Mouse (Mus musculus) CH12.LX (cell line): ENCODE data around the gene Zfp296. TPM values are rescaled to one million over a fixed set of nuclear protein-coding genes. Genes with fewer than 3 reads are reported as not detected.

Source experiments
- DNase-seq: peaks from one replicate; pipeline ENCODE4 v3.0.0-alpha.2; 2013; ENCODE audit errors: extremely low read depth
- H3K27ac ChIP-seq: 2 replicates; pipeline ENCODE4 v1.5.1; 2012; ENCODE audit warnings: low read depth, mild to moderate bottlenecking, control low read depth, moderate library complexity; ENCODE audit not compliant: insufficient read depth
- H3K27me3 ChIP-seq: replicated peaks from 2 replicates; pipeline ENCODE3; 2012; ENCODE audit warnings: inconsistent platforms
- H3K36me3 ChIP-seq, 2 experiments: replicated peaks in 1 of 2; 2 replicates each; pipeline versions ENCODE3 to v1.6.1; 2012; ENCODE audit warnings: inconsistent platforms in 1 of 2, low read length in 1 of 2, mild to moderate bottlenecking in 1 of 2, mixed read lengths in 1 of 2, moderate library complexity in 1 of 2; ENCODE audit not compliant: control insufficient read depth in 1 of 2, insufficient read depth in 1 of 2
- H3K4me1 ChIP-seq, 2 experiments: 2 replicates each; pipeline ENCODE4 v1.6.1; 2012; ENCODE audit warnings: inconsistent platforms in 1 of 2, moderate library complexity in 1 of 2; ENCODE audit not compliant: insufficient read depth in 2 of 2, control insufficient read depth in 1 of 2
- H3K4me2 ChIP-seq: 2 replicates; pipeline ENCODE4 v1.6.1; 2012; ENCODE audit warnings: low read depth, mild to moderate bottlenecking, control low read depth; ENCODE audit not compliant: poor library complexity, insufficient read depth, severe bottlenecking
- H3K4me3 ChIP-seq, 3 experiments: fragments of 150-350 bp in 1 of 3; sonication (generic) in 1 of 3; replicated peaks in 1 of 3; 2 replicates each; pipeline versions ENCODE3 to v1.5.1; 2011 to 2012; ENCODE audit warnings: low read depth in 2 of 3, low read length in 2 of 3, mild to moderate bottlenecking in 2 of 3, moderate library complexity in 2 of 3, control low read depth in 1 of 3, improper control_type of control experiment in 1 of 3, inconsistent platforms in 1 of 3, mixed read lengths in 1 of 3; ENCODE audit not compliant: poor library complexity in 1 of 3
- H3K79me2 ChIP-seq: replicated peaks from 2 replicates; pipeline ENCODE4 v1.6.1; 2012; ENCODE audit warnings: mild to moderate bottlenecking, moderate library complexity; ENCODE audit not compliant: control insufficient read depth, poor library complexity, insufficient read depth, severe bottlenecking; ENCODE audit errors: extremely low read depth
- H3K9ac ChIP-seq: 2 replicates; pipeline ENCODE4 v1.6.1; 2012; ENCODE audit warnings: low read depth, mild to moderate bottlenecking, control low read depth, moderate library complexity; ENCODE audit not compliant: insufficient read depth
- H3K9me3 ChIP-seq: replicated peaks from 2 replicates; pipeline ENCODE3; 2012; ENCODE audit warnings: low read length, inconsistent platforms, mixed read lengths
- CHD1 ChIP-seq: IDR thresholded peaks from 2 replicates; pipeline ENCODE4 v1.6.1; 2012; ENCODE audit warnings: low read depth, low read length, improper control_type of control experiment, inconsistent platforms
- CHD2 ChIP-seq: IDR thresholded peaks from 2 replicates; pipeline ENCODE4 v1.6.1; 2011; ENCODE audit warnings: low read length, improper control_type of control experiment
- ELF1 ChIP-seq: IDR thresholded peaks from 2 replicates; pipeline ENCODE4 v1.6.1; 2014; ENCODE audit warnings: low read depth, mild to moderate bottlenecking, inconsistent platforms, low read length, improper control_type of control experiment
- ETS1 ChIP-seq: conservative IDR thresholded peaks from 2 replicates; pipeline ENCODE4 v1.6.1; 2012; ENCODE audit warnings: low read depth, mild to moderate bottlenecking, inconsistent platforms, low read length, improper control_type of control experiment, moderate library complexity
- GABPA ChIP-seq: IDR thresholded peaks from 2 replicates; pipeline ENCODE4 v1.6.1; 2012; ENCODE audit warnings: low read depth, low read length, improper control_type of control experiment, inconsistent platforms; ENCODE audit not compliant: insufficient replicate concordance
- MAFK ChIP-seq: IDR thresholded peaks from 2 replicates; pipeline ENCODE4 v1.6.1; 2011; ENCODE audit warnings: low read length, improper control_type of control experiment; ENCODE audit not compliant: insufficient replicate concordance
- NRF1 ChIP-seq: IDR thresholded peaks from 2 replicates; pipeline ENCODE4 v1.6.1; 2014; ENCODE audit warnings: low read depth, mild to moderate bottlenecking, inconsistent platforms, low read length, improper control_type of control experiment, moderate library complexity
- PAX5 ChIP-seq: IDR thresholded peaks from 2 replicates; pipeline ENCODE4 v1.6.1; 2012; ENCODE audit warnings: low read length, inconsistent platforms, mixed read lengths
- POLR2AphosphoS2 ChIP-seq: IDR thresholded peaks from 2 replicates; pipeline ENCODE4 v1.6.1; 2011; ENCODE audit warnings: low read depth, low read length, improper control_type of control experiment
- RAD21 ChIP-seq: IDR thresholded peaks from 2 replicates; pipeline ENCODE4 v1.6.1; 2011; ENCODE audit warnings: low read depth, mild to moderate bottlenecking, low read length, improper control_type of control experiment, moderate library complexity
- RCOR1 ChIP-seq: conservative IDR thresholded peaks from 2 replicates; pipeline ENCODE4 v1.6.1; 2012; ENCODE audit warnings: low read depth, mild to moderate bottlenecking, inconsistent platforms, low read length, improper control_type of control experiment
- SMC3 ChIP-seq: IDR thresholded peaks from 2 replicates; pipeline ENCODE4 v1.6.1; 2011; ENCODE audit warnings: low read depth, low read length, improper control_type of control experiment
- TCF12 ChIP-seq: IDR thresholded peaks from 2 replicates; pipeline ENCODE4 v1.6.1; 2014; ENCODE audit warnings: low read depth, mild to moderate bottlenecking, inconsistent platforms, low read length, improper control_type of control experiment
- UBTF ChIP-seq: IDR thresholded peaks from 2 replicates; pipeline ENCODE4 v1.6.1; 2012; ENCODE audit warnings: low read depth, mild to moderate bottlenecking, inconsistent platforms, low read length, improper control_type of control experiment, moderate library complexity
- USF1 ChIP-seq: IDR thresholded peaks from 2 replicates; pipeline ENCODE4 v1.6.1; 2014; ENCODE audit warnings: low read depth, mild to moderate bottlenecking, inconsistent platforms, low read length, improper control_type of control experiment
- ZC3H11A ChIP-seq: IDR thresholded peaks from 2 replicates; pipeline ENCODE4 v1.6.1; 2012; ENCODE audit warnings: low read depth, mild to moderate bottlenecking, inconsistent platforms, low read length, improper control_type of control experiment
- ZMIZ1 ChIP-seq: IDR thresholded peaks from 2 replicates; pipeline ENCODE4 v1.6.1; 2012; ENCODE audit warnings: low read depth, mild to moderate bottlenecking, inconsistent platforms, low read length, improper control_type of control experiment
- dilution Hi-C: fragments of 300-500 bp; cut with MboI; formaldehyde crosslinking; loops from 2 replicates; pipeline ENCODE4 v1.14.3; 2020; ENCODE audit warnings: low sequenced_read_pairs; ENCODE audit not compliant: extremely low pct_unique_long_range_greater_than_20kb, extremely low pct_ligation_motif_present
- in situ Hi-C: fragments of 300-500 bp; cut with MboI; formaldehyde crosslinking; loops from 3 replicates; pipeline ENCODE4 v1.14.3; 2019; ENCODE audit warnings: low sequenced_read_pairs, low pct_ligation_motif_present, low pct_unique_long_range_greater_than_20kb, mixed read lengths
- polyA plus RNA-seq: library from polyadenylated mRNA; unstranded; fragments of >175 nt; gene quantifications from 2 replicates; pipeline ENCODE4 v1.2.1, GENCODE M21; 2012; ENCODE audit warnings: low read depth; ENCODE audit not compliant: insufficient read length
- total RNA-seq, 2 experiments: library from RNA; depleted of rRNA; stranded (reverse); fragments of 300-350 nt in 1 of 2; fragments of >200 nt in 1 of 2; gene quantifications; 2 replicates each; pipeline ENCODE4 v1.2.3; 2012 to 2014

Gene Zfp296
- total and polyA plus RNA-seq, 3 experiments, result 10.7 to 44.0 (median 30.0) TPM

DNA sequence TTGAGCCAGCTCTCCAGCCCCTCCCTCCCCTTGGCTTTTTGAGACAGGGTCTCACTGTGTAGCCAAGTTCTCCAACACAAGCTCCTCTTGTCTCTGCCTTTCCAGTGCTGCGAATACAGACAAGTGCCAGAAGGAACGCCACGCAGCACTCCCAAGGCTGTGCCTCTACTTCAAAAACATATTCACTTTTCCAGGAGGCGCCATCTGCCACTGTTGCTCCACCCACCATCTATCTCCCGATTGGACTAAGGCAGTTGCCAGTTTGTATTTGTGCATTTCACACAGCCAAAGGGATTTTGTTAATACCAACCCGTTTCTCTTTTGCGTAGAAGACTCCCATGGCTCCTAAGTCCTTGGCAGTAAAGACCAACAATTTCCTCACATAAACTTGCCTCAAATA is 43.7 kb downstream of the Zfp296 start:
- dilution Hi-C loops, result no loop called here

DNA sequence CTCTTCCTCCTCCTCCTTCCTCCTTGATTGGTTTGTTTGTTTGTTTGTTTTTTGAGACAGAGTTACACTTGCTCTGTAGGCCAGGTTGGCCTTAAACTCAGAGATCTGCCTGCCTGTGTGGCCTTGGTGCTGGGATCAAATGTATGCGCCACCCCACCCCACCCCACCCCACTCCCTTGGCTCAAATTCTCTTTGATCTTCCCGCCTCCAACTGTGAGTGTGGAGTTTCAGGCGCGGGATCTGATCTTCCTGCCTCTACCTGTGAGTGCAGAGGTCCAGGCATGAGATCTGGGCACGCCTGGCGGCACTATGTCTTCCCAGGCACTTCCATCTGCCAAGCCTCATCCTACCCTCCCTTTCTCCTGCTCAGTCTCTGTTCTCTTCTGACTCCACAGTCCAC is 45.2 kb downstream of the Zfp296 start:
- H3K79me2 ChIP-seq, result no peaks in the 10 kb centered on the region
- H3K4me3 ChIP-seq, result no peak overlapping the region
- in situ Hi-C loops, result no loop called here
- peaks cover 53 to 91% of the 10 kb centered on the region in 2 experiments for H3K36me3 ChIP-seq
- TF ChIP-seq POLR2AphosphoS2, result no peak
- TF ChIP-seq, all 38 proteins: peak for 0
- no peaks in the 10 kb centered on the region for H3K27me3 ChIP-seq
- H3K4me1 ChIP-seq, result peaks cover 0 to 14% of the 10 kb centered on the region in 2 experiments; a peak in 1 of 4 replicates
- H3K9me3 ChIP-seq, result peaks cover 7% of the 10 kb centered on the region
- dilution Hi-C loops, result no loop called here
- DNase-seq, result no peak
- no peak overlapping the region for H3K4me2 ChIP-seq
- H3K9ac ChIP-seq, result no peak overlapping the region
- no peak overlapping the region for H3K27ac ChIP-seq

More for the DNA sequence above, 43.7 kb downstream of the Zfp296 start:
- in situ Hi-C loops, result no loop called here
- TF ChIP-seq SMC3 (no peak), NRF1 (no peak), USF1 (no peak), CHD2 (no peak), ELF1 (no peak), MAFK (no peak), GABPA (no peak), POLR2AphosphoS2 (no peak), CHD1 (no peak), TCF12 (no peak), RAD21 (no peak), ETS1 (no peak), PAX5 (no peak), UBTF (no peak)
- Histone ChIP-seq H3K36me3 (peaks cover 56 to 91% of the 10 kb centered on the region in 2 experiments), H3K79me2 (no peaks in the 10 kb centered on the region), H3K4me3 (no peak overlapping the region), H3K4me1 (peaks cover 0 to 5% of the 10 kb centered on the region in 2 experiments; a peak in 1 of 4 replicates), H3K27me3 (no peaks in the 10 kb centered on the region), H3K27ac (no peak overlapping the region), H3K4me2 (no peak overlapping the region), H3K9ac (no peak overlapping the region), H3K9me3 (peaks cover 7% of the 10 kb centered on the region)
- no peak for DNase-seq

DNA sequence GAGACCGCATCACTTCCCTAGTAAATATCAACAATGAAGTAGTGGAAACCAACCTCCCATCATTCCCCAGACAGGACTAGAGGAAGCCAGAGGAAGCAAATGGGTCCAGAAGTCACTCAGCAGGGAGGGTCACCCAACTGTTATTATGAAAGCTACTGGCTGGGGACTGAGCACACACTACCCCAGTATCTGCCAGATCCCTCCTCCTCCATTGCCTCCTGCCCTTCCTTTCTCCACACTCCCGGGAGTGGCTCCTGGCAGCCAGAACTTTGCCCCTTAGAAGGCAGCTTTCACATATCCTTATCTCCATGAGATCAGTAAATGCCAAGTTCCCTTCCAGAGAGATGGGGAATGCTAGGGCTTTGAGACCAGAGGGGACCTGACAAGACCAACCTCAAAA is 46.3 kb downstream of the Zfp296 start:
- Histone ChIP-seq H3K79me2 (peaks cover 5% of the 10 kb centered on the region; the same call in 1 of the 2 replicates), H3K4me2 (no peak overlapping the region), H3K27ac (no peak overlapping the region), H3K4me1 (peaks cover 3 to 19% of the 10 kb centered on the region in 2 experiments; a peak in 3 of 4 replicates), H3K4me3 (no peak overlapping the region), H3K36me3 (peaks cover 42 to 84% of the 10 kb centered on the region in 2 experiments), H3K27me3 (no peaks in the 10 kb centered on the region), H3K9me3 (peaks cover 7% of the 10 kb centered on the region), H3K9ac (no peak overlapping the region)
- in situ Hi-C loops (no loop called here), dilution Hi-C loops (no loop called here)
- TF ChIP-seq ZMIZ1 (no peak), ZC3H11A (no peak), RCOR1 (no peak)
- no peak for DNase-seq
